ENCODE assay signal across 8 mouse cellular contexts in the genomic region with DNA sequence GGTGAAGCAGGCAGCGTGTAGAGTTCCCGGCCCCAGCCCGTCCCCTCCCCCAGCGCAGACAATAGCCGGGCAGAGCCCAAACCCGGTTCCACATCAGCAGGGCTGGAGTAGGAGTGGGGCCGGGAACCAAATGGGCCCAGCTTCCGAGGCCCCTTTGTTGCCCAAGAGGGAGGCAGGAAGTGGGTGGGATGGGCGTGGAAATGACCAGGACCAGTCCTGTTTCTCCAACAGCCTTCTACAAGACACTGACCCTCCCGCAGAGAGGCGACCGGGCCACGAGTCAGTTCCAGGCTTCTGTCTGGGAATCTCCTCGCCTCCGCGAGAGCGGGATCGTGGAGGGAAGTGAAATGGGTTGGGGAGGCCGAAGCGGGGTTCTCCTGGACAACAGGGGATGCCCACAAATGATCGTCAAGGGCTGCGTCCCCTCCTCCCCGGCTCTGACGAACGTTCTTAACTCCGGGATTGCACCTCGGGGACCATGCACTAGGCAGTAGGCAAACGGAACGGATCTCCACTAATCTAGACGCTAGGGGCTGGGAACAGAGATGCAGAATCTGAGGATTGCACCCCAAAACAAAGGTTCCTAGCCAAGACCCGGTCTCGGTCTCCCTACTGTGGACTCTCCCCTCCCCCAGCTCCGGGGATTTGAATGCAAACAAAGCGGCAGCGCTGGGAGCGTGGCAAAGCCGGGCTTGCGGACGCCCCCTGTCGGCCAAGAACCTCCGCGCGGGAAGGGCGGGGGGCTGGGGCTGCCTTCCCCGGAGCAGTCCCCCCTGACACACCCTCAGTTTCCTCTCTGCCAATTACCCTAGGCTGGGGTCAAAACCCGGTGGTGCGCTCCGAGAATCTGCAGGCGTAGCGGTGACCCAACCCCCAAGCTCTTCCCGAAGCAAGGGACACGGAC. TPM values are rescaled to one million over a fixed set of nuclear protein-coding genes. Genes with fewer than 3 reads are reported as not detected.
DNase-seq lines count a peak whose midpoint lies in the region; ATAC-seq lines count a peak whose summit lies in the region.

No protein-coding gene starts in this region.

- intact Hi-C loops in gastrocnemius, postnatal 36 days (cut with DNase I), result no loop called here
- intact Hi-C loops in left cerebral cortex, postnatal 25 days (cut with DNase I), result loop anchor here (2.0 kb wide), 1 partner anchor 78 kb away; no protein-coding TSS in a partner anchor

- H3K9me3 ChIP-seq in intestine, embryonic 15.5 days, result no peaks in the 10 kb centered on the region

- peak overlapping the region; percentile 90 for H3K4me3 ChIP-seq in intestine, embryonic 15.5 days (replicated peaks)

- no peaks in the 10 kb centered on the region for H3K27me3 ChIP-seq in intestine, embryonic 15.5 days (replicated peaks)

- peak overlapping the region; percentile 89 for H3K4me2 ChIP-seq in intestine, embryonic 15.5 days (replicated peaks)

- peak overlapping the region; percentile 93 for H3K9ac ChIP-seq in intestine, embryonic 15.5 days

- peaks cover 23% of the 10 kb centered on the region for H3K36me3 ChIP-seq in intestine, embryonic 15.5 days

- H3K4me1 ChIP-seq in intestine, embryonic 15.5 days (replicated peaks), result peaks cover 36% of the 10 kb centered on the region

- WGBS in intestine, embryonic 15.5 days, result under 1% methylated on average over 52 of the region's 52 CpGs

- ATAC-seq in activated CD4-positive, CD25-positive, alpha-beta regulatory T cell, adult 4 months, result peak; percentile 45
- ATAC-seq in intestine, embryonic 15.5 days, result peak; percentile 79

- DNase-seq in embryo, embryonic 10 days (ENCODE audit: low spot score), result peak; percentile 93
- peak; percentile 86 to 89 for DNase-seq in gastrocnemius, postnatal 36 days
- peak; percentile 92 for DNase-seq in left cerebral cortex, postnatal 25 days (ENCODE audit: low spot score in 2 of 2)
- DNase-seq in mesoderm, embryonic 11.5 days (ENCODE audit: low read depth, low spot score), result peak; percentile 95
- DNase-seq in right cerebral cortex, postnatal 4 days, result peak; percentile 100
- peak; percentile 91 for DNase-seq in yolk sac, embryonic 10.5 days (ENCODE audit: low spot score)

- H3K27ac ChIP-seq in intestine, embryonic 15.5 days, result peak overlapping the region; percentile 99

RNA-seq across cellular contexts. Expression of gene Sema4c, which starts 1.3 kb away (rescaled TPM):
- under 1 TPM in 1 of 2 experiments, not detected in 1; 0.13 TPM for polyA plus RNA-seq in activated CD4-positive, CD25-positive, alpha-beta regulatory T cell, adult 4 months (2017; shearing (Covaris generic))
- 1 to 10 TPM; 6.3 to 7.4 TPM for total RNA-seq in gastrocnemius, postnatal 36 days (2021)
- 10.6 and 11.6 TPM in 2 replicates for polyA plus RNA-seq in intestine, embryonic 15.5 days (2015; fragmentation: Nextera tagmentation; extraction: Ambion mirVana)
- total RNA-seq in left cerebral cortex, postnatal 25 days (2021), result 10 to 100 TPM; 16.0 to 16.9 TPM

RNA-seq across cellular contexts. Expression of gene Ankrd39, which starts 9.6 kb away (rescaled TPM):
- polyA plus RNA-seq in activated CD4-positive, CD25-positive, alpha-beta regulatory T cell, adult 4 months (2017; shearing (Covaris generic)), result 10 to 100 TPM; 21.5 to 21.6 TPM
- 1 to 10 TPM; 7.8 to 8.5 TPM for total RNA-seq in gastrocnemius, postnatal 36 days (2021)
- 21.2 and 23.8 TPM in 2 replicates for polyA plus RNA-seq in intestine, embryonic 15.5 days (2015; fragmentation: Nextera tagmentation; extraction: Ambion mirVana)
- total RNA-seq in left cerebral cortex, postnatal 25 days (2021), result 10 to 100 TPM; 11.1 to 13.0 TPM

RNA-seq across cellular contexts. Expression of gene Gm42417, which starts 17.6 kb away (rescaled TPM):
- under 1 TPM in 1 of 2 experiments, not detected in 1; 0.73 TPM for polyA plus RNA-seq in activated CD4-positive, CD25-positive, alpha-beta regulatory T cell, adult 4 months (2017; shearing (Covaris generic))
- 1,000 to 10,000 TPM; 1,257 to 1,260 TPM for total RNA-seq in gastrocnemius, postnatal 36 days (2021)
- polyA plus RNA-seq in intestine, embryonic 15.5 days (2015; fragmentation: Nextera tagmentation; extraction: Ambion mirVana), result 0.20 TPM in 1 of 2 replicates, not detected in the other
- total RNA-seq in left cerebral cortex, postnatal 25 days (2021), result not detected

RNA-seq across cellular contexts. Expression of gene Ankrd23, which starts 20.1 kb away (rescaled TPM):
- 10 to 100 TPM; 28.7 to 52.4 TPM for polyA plus RNA-seq in activated CD4-positive, CD25-positive, alpha-beta regulatory T cell, adult 4 months (2017; shearing (Covaris generic))
- 1,000 to 10,000 TPM; 2,677 to 2,859 TPM for total RNA-seq in gastrocnemius, postnatal 36 days (2021)
- polyA plus RNA-seq in intestine, embryonic 15.5 days (2015; fragmentation: Nextera tagmentation; extraction: Ambion mirVana), result 12.7 and 14.7 TPM in 2 replicates
- total RNA-seq in left cerebral cortex, postnatal 25 days (2021), result 1 to 10 TPM; 6.1 to 6.3 TPM

RNA-seq across cellular contexts. Expression of gene Cnnm3, which starts 45.1 kb away (rescaled TPM):
- 1 to 10 TPM; 4.0 to 5.5 TPM for polyA plus RNA-seq in activated CD4-positive, CD25-positive, alpha-beta regulatory T cell, adult 4 months (2017; shearing (Covaris generic))
- total RNA-seq in gastrocnemius, postnatal 36 days (2021), result 10 to 100 TPM; 10.8 to 12.2 TPM
- 2.9 and 3.4 TPM in 2 replicates for polyA plus RNA-seq in intestine, embryonic 15.5 days (2015; fragmentation: Nextera tagmentation; extraction: Ambion mirVana)
- total RNA-seq in left cerebral cortex, postnatal 25 days (2021), result 10 to 100 TPM; 32.1 to 32.7 TPM

Comparison
In these comparisons a context has a peak if more than half of its experiments do, and no peak if none do; other contexts are left out.
1. Peak in every context shown above with its lines: DNase-seq, ATAC-seq, H3K4me3 ChIP-seq and H3K27ac ChIP-seq.
2. RNA of gene Gm42417, which starts 17.6 kb away (total RNA-seq): 1,257 to 1,260 TPM in gastrocnemius, postnatal 36 days; not detected in left cerebral cortex, postnatal 25 days; every median in the first group is over 100 times any median in the second.